Comparison of ENCODE assay signal across 8 mouse cellular contexts in the genomic region with DNA sequence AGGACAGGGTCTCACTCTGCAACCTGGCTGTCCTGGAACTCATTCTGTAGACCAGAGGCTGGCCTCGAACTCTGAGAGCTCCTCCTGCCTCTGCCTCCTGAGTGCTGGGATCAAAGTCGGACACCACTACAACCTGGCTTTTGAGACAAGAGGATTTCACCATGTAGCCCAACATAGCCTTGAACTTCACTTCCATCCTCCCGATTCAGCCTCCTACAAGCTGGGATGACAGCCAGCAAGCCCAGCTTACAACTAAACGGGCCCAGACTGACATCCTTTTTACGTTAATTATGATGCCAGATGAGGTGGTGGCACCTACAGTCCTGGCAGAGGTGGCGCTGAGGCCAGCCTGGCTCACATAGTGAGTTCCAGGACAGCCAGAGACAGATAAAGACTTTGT. TPM values are rescaled to one million over a fixed set of nuclear protein-coding genes. Genes with fewer than 3 reads are reported as not detected.
DNase-seq lines count a peak whose midpoint lies in the region; ATAC-seq and TF ChIP-seq lines count a peak whose summit lies in the region.

No protein-coding gene starts in this region.

- peak overlapping the region; percentile 84 for H3K4me2 ChIP-seq in embryonic facial prominence, embryonic 15.5 days (replicated peaks)
- H3K4me2 ChIP-seq in intestine, postnatal 0 days (replicated peaks; ENCODE audit: low read depth), result peak overlapping the region; percentile 65
- peak overlapping the region; percentile 80 for H3K4me2 ChIP-seq in neural tube, embryonic 12.5 days (replicated peaks)

- no peak for TF ChIP-seq CTCF in layer of hippocampus, adult 2 months (conservative IDR thresholded peaks at IDR 0.05)
- no peak for TF ChIP-seq CTCF in intestine, postnatal 0 days (IDR thresholded peaks at IDR 0.05; ENCODE audit: low read depth)

- H3K4me1 ChIP-seq in embryonic facial prominence, embryonic 15.5 days, result peaks cover 32% of the 10 kb centered on the region
- H3K4me1 ChIP-seq in intestine, postnatal 0 days (replicated peaks; ENCODE audit: control insufficient read depth, insufficient read depth, low read length), result no peaks in the 10 kb centered on the region; the same call in 1 of the 2 replicates
- H3K4me1 ChIP-seq in neural tube, embryonic 12.5 days, result peaks cover 39% of the 10 kb centered on the region

- H3K27ac ChIP-seq in layer of hippocampus, adult 2 months, result peak overlapping the region; percentile 95; the same call in 1 of the 2 replicates
- H3K27ac ChIP-seq in embryonic facial prominence, embryonic 15.5 days (replicated peaks), result no peak overlapping the region
- no peak overlapping the region for H3K27ac ChIP-seq in intestine, postnatal 0 days (ENCODE audit: low read depth, low read length)
- H3K27ac ChIP-seq in neural tube, embryonic 12.5 days, result no peak overlapping the region

- no peaks in the 10 kb centered on the region; the same call in 1 of the 2 replicates for H3K36me3 ChIP-seq in embryonic facial prominence, embryonic 15.5 days
- H3K36me3 ChIP-seq in intestine, postnatal 0 days (ENCODE audit: control insufficient read depth, insufficient read depth), result no peaks in the 10 kb centered on the region; the same call in 1 of the 2 replicates
- peaks cover 22% of the 10 kb centered on the region for H3K36me3 ChIP-seq in neural tube, embryonic 12.5 days

- H3K9ac ChIP-seq in embryonic facial prominence, embryonic 15.5 days, result no peak overlapping the region
- no peak overlapping the region for H3K9ac ChIP-seq in intestine, postnatal 0 days (ENCODE audit: low read depth, low read length)
- 0 out of 2 replicates have a peak overlapping the region, but pooled peaks have one; percentile 78 for H3K9ac ChIP-seq in neural tube, embryonic 12.5 days

- no peak for DNase-seq in layer of hippocampus, adult 2 months (ENCODE audit: low spot score in 2 of 2)
- no peak for DNase-seq in layer of hippocampus, postnatal 25 days (ENCODE audit: extremely low spot score in 1 of 2, low spot score in 1 of 2)
- DNase-seq in ovary, postnatal 14 days (ENCODE audit: low spot score), result no peak
- no peak for DNase-seq in layer of hippocampus, postnatal 14 days (ENCODE audit: low spot score in 2 of 2)
- no peak for DNase-seq in embryo, embryonic 11 days

- 83% methylated on average over 6 of the region's 6 CpGs for WGBS in embryonic facial prominence, embryonic 15.5 days
- WGBS in intestine, postnatal 0 days, result 81% methylated on average over 6 of the region's 6 CpGs
- WGBS in neural tube, embryonic 12.5 days, result 91% methylated on average over 6 of the region's 6 CpGs

- no peaks in the 10 kb centered on the region for H3K27me3 ChIP-seq in embryonic facial prominence, embryonic 15.5 days
- no peaks in the 10 kb centered on the region for H3K27me3 ChIP-seq in intestine, postnatal 0 days (replicated peaks; ENCODE audit: control insufficient read depth, insufficient read depth, low read length)
- H3K27me3 ChIP-seq in neural tube, embryonic 12.5 days (replicated peaks), result no peaks in the 10 kb centered on the region

- H3K4me3 ChIP-seq in layer of hippocampus, adult 2 months, result peak overlapping the region; percentile 90
- peak overlapping the region; percentile 82 for H3K4me3 ChIP-seq in embryonic facial prominence, embryonic 15.5 days (replicated peaks)
- peak overlapping the region; percentile 67 for H3K4me3 ChIP-seq in intestine, postnatal 0 days (ENCODE audit: low read depth, low read length)
- H3K4me3 ChIP-seq in neural tube, embryonic 12.5 days, result no peak overlapping the region

- ATAC-seq in embryonic facial prominence, embryonic 15.5 days (ENCODE audit: insufficient number of reproducible peaks, low FRiP score, low TSS enrichment, low read depth), result no peak
- ATAC-seq in intestine, postnatal 0 days, result no peak
- ATAC-seq in neural tube, embryonic 12.5 days (ENCODE audit: low FRiP score, low read depth), result no peak

- no peaks in the 10 kb centered on the region for H3K9me3 ChIP-seq in embryonic facial prominence, embryonic 15.5 days (replicated peaks)
- no peaks in the 10 kb centered on the region for H3K9me3 ChIP-seq in intestine, postnatal 0 days (ENCODE audit: control insufficient read depth)
- H3K9me3 ChIP-seq in neural tube, embryonic 12.5 days, result no peaks in the 10 kb centered on the region

RNA-seq across cellular contexts. Expression of a gene that starts 1.1 kb away (rescaled TPM):
- total RNA-seq in layer of hippocampus, adult 2 months (2021), result 100 to 1,000 TPM; 176 TPM
- total RNA-seq in layer of hippocampus, postnatal 25 days (2021), result 100 to 1,000 TPM; 171 to 178 TPM
- 199 and 216 TPM in 2 replicates for polyA plus RNA-seq in embryonic facial prominence, embryonic 15.5 days (2015; fragmentation: Nextera tagmentation; extraction: Ambion mirVana)
- 119 and 124 TPM in 2 replicates for polyA plus RNA-seq in intestine, postnatal 0 days (2015; fragmentation: Nextera tagmentation; extraction: Ambion mirVana)
- polyA plus RNA-seq in neural tube, embryonic 12.5 days (2016; fragmentation: Nextera tagmentation; extraction: Ambion mirVana), result 272 and 275 TPM in 2 replicates
- 100 to 1,000 TPM; 169 to 174 TPM for total RNA-seq in layer of hippocampus, postnatal 14 days (2021)

RNA-seq across cellular contexts. Expression of a gene that starts 10.9 kb away (rescaled TPM):
- 10 to 100 TPM; 52.0 to 52.6 TPM for total RNA-seq in layer of hippocampus, adult 2 months (2021)
- total RNA-seq in layer of hippocampus, postnatal 25 days (2021), result 10 to 100 TPM; 51.3 to 54.6 TPM
- 81.3 and 87.7 TPM in 2 replicates for polyA plus RNA-seq in embryonic facial prominence, embryonic 15.5 days (2015; fragmentation: Nextera tagmentation; extraction: Ambion mirVana)
- 11.6 and 12.0 TPM in 2 replicates for polyA plus RNA-seq in intestine, postnatal 0 days (2015; fragmentation: Nextera tagmentation; extraction: Ambion mirVana)
- 60.2 and 63.3 TPM in 2 replicates for polyA plus RNA-seq in neural tube, embryonic 12.5 days (2016; fragmentation: Nextera tagmentation; extraction: Ambion mirVana)
- total RNA-seq in layer of hippocampus, postnatal 14 days (2021), result 10 to 100 TPM; 52.6 TPM

RNA-seq across cellular contexts. Expression of a gene that starts 21.7 kb away (rescaled TPM):
- 10 to 100 TPM; 60.8 to 66.1 TPM for total RNA-seq in layer of hippocampus, adult 2 months (2021)
- 10 to 100 TPM; 67.5 to 74.9 TPM for total RNA-seq in layer of hippocampus, postnatal 25 days (2021)
- polyA plus RNA-seq in embryonic facial prominence, embryonic 15.5 days (2015; fragmentation: Nextera tagmentation; extraction: Ambion mirVana), result 21.7 and 22.7 TPM in 2 replicates
- 10.5 and 11.1 TPM in 2 replicates for polyA plus RNA-seq in intestine, postnatal 0 days (2015; fragmentation: Nextera tagmentation; extraction: Ambion mirVana)
- polyA plus RNA-seq in neural tube, embryonic 12.5 days (2016; fragmentation: Nextera tagmentation; extraction: Ambion mirVana), result 33.9 and 40.2 TPM in 2 replicates
- 10 to 100 TPM; 63.9 to 70.2 TPM for total RNA-seq in layer of hippocampus, postnatal 14 days (2021)

RNA-seq across cellular contexts. Expression of a gene that starts 33.4 kb away (rescaled TPM):
- total RNA-seq in layer of hippocampus, adult 2 months (2021), result 100 to 1,000 TPM in 1 of 2 experiments, 10 to 100 TPM in 1; 95.2 to 100 TPM
- total RNA-seq in layer of hippocampus, postnatal 25 days (2021), result 100 to 1,000 TPM in 1 of 2 experiments, 10 to 100 TPM in 1; 98.7 to 103 TPM
- polyA plus RNA-seq in embryonic facial prominence, embryonic 15.5 days (2015; fragmentation: Nextera tagmentation; extraction: Ambion mirVana), result 1.4 and 1.9 TPM in 2 replicates
- polyA plus RNA-seq in intestine, postnatal 0 days (2015; fragmentation: Nextera tagmentation; extraction: Ambion mirVana), result 0.43 and 0.91 TPM in 2 replicates
- polyA plus RNA-seq in neural tube, embryonic 12.5 days (2016; fragmentation: Nextera tagmentation; extraction: Ambion mirVana), result 16.6 and 16.8 TPM in 2 replicates
- 100 to 1,000 TPM; 100 to 105 TPM for total RNA-seq in layer of hippocampus, postnatal 14 days (2021)

RNA-seq across cellular contexts. Expression of a gene that starts 39.8 kb away (rescaled TPM):
- under 1 TPM; 0.20 to 0.66 TPM for total RNA-seq in layer of hippocampus, adult 2 months (2021)
- total RNA-seq in layer of hippocampus, postnatal 25 days (2021), result under 1 TPM; 0.81 to 0.94 TPM
- 0.89 and 0.92 TPM in 2 replicates for polyA plus RNA-seq in embryonic facial prominence, embryonic 15.5 days (2015; fragmentation: Nextera tagmentation; extraction: Ambion mirVana)
- polyA plus RNA-seq in intestine, postnatal 0 days (2015; fragmentation: Nextera tagmentation; extraction: Ambion mirVana), result 385 and 396 TPM in 2 replicates
- polyA plus RNA-seq in neural tube, embryonic 12.5 days (2016; fragmentation: Nextera tagmentation; extraction: Ambion mirVana), result 0.08 and 0.51 TPM in 2 replicates
- under 1 TPM; 0.17 to 0.46 TPM for total RNA-seq in layer of hippocampus, postnatal 14 days (2021)
